Mouse (Mus musculus) embryo, embryonic 11.5 days (tissue): ENCODE measurements around the gene Gtf2h3.
"Not testable (repeated sequence)": the region's sequence is repeated elsewhere in the genome, so short reads cannot be mapped to it uniquely, and the experiment has no call there.

Source experiments
- DNase-seq: peaks from one replicate; pipeline ENCODE4 v3.0.0-alpha.2; 2012; ENCODE audit warnings: low read depth, low spot score

The Gtf2h3 gene

GRCm38 (mm10) chr5:124578633-124579317 is at the start of gene Gtf2h3, which contains the start of gene Eif2b1:
Gtf2h3 (plus strand) TSS chr5:124579140.
Eif2b1 (minus strand) TSS chr5:124579131.
- peak; percentile 93 for DNase-seq

GRCm38 (mm10) chr5:124529191-124529651 is 49.7 kb upstream of the Gtf2h3 start:
- no peak for DNase-seq

- DNase-seq, result no peak
Measured at GRCm38 (mm10) chr5:124529697-124530096, 49.2 kb upstream of the Gtf2h3 start.

GRCm38 (mm10) chr5:124530655-124531582 is 48.0 kb upstream of the Gtf2h3 start, which contains the start of gene Rilpl1:
Rilpl1 (minus strand) TSS chr5:124531391.
- peak; percentile 79 for DNase-seq

- DNase-seq, result no peak
Measured at GRCm38 (mm10) chr5:124531583-124531930, 47.4 kb upstream of the Gtf2h3 start.

GRCm38 (mm10) chr5:124532451-124532850 is 46.5 kb upstream of the Gtf2h3 start:
- no peak for DNase-seq

- no peak for DNase-seq
Measured at GRCm38 (mm10) chr5:124535016-124535415, 43.9 kb upstream of the Gtf2h3 start.

- no peak for DNase-seq
Measured at GRCm38 (mm10) chr5:124536776-124537175, 42.2 kb upstream of the Gtf2h3 start.

GRCm38 (mm10) chr5:124538813-124539792 is 39.8 kb upstream of the Gtf2h3 start:
- DNase-seq, result no peak

- no peak for DNase-seq
Measured at GRCm38 (mm10) chr5:124539905-124540304, 39.0 kb upstream of the Gtf2h3 start.

GRCm38 (mm10) chr5:124540383-124540786 is 38.6 kb upstream of the Gtf2h3 start, which contains the start of gene Tmed2:
Tmed2 (plus strand) TSS chr5:124540695.
- DNase-seq, result peak; percentile 93

- DNase-seq, result no peak
Measured at GRCm38 (mm10) chr5:124540905-124541601, 37.9 kb upstream of the Gtf2h3 start.

- DNase-seq, result no peak
Measured at GRCm38 (mm10) chr5:124541602-124541973, 37.4 kb upstream of the Gtf2h3 start.

GRCm38 (mm10) chr5:124550737-124551136 is 28.2 kb upstream of the Gtf2h3 start:
- DNase-seq, result not testable (repeated sequence)

- not testable (repeated sequence) for DNase-seq
Measured at GRCm38 (mm10) chr5:124551349-124552093, 27.4 kb upstream of the Gtf2h3 start.

- no peak for DNase-seq
Measured at GRCm38 (mm10) chr5:124552094-124552472, 26.9 kb upstream of the Gtf2h3 start.

- DNase-seq, result peak; percentile 84
Measured at GRCm38 (mm10) chr5:124552558-124553307, 26.2 kb upstream of the Gtf2h3 start, which contains the start of gene Ddx55. Ddx55 (plus strand) TSS chr5:124552864.

- no peak for DNase-seq
Measured at GRCm38 (mm10) chr5:124553607-124554006, 25.3 kb upstream of the Gtf2h3 start.

- DNase-seq, result no peak
Measured at GRCm38 (mm10) chr5:124555145-124555544, 23.8 kb upstream of the Gtf2h3 start.
